Comparison of ENCODE assay signal across 1 mouse cellular context in the genomic region with DNA sequence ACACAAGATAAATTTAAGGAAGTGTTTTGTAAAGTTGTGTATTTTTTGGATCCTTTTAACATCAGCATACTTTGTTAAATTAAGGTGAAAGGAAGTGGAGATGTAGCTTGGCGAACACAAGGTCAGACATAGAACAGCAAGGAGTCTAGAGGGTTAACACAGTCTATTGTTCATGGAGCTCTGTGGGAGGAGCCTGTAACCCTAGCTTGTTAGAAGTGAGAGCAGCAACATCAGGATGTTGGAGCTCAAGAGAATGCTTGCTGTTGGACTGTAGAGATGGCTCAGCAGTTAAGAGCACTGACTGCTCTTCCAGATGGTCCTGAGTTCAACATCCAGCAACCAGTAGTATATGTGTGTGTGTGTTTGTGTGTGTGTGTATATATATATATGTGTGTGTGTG.
TF ChIP-seq lines count a peak whose summit lies in the region.

No protein-coding gene starts in this region.

TF ChIP-seq in MEL, 35 proteins besides CTCF, POLR2A, EP300 and RAD21 (continued from another document):
- TF ChIP-seq ZKSCAN1 (IDR thresholded peaks at IDR 0.05; ENCODE audit: low read depth, low read length) (no peak), GATA1 (IDR thresholded peaks at IDR 0.05; ENCODE audit: low read depth, low read length) (no peak), MAX (IDR thresholded peaks at IDR 0.05; ENCODE audit: low read length) (no peak), USF1 (IDR thresholded peaks at IDR 0.05; ENCODE audit: low read depth, low read length) (no peak), UBTF (IDR thresholded peaks at IDR 0.05; ENCODE audit: borderline replicate concordance, insufficient read depth, low read depth, low read length) (no peak), MYB (IDR thresholded peaks at IDR 0.05; ENCODE audit: low read depth, low read length) (no peak), ZMIZ1 (IDR thresholded peaks at IDR 0.05; ENCODE audit: low read depth, low read length) (no peak), SMC3 (IDR thresholded peaks at IDR 0.05; ENCODE audit: low read depth, low read length) (no peak), MYC (IDR thresholded peaks at IDR 0.05; ENCODE audit: low read depth, low read length) (no peak), JUND (IDR thresholded peaks at IDR 0.05; ENCODE audit: low read depth, low read length) (no peak), ZC3H11A (IDR thresholded peaks at IDR 0.05; ENCODE audit: low read depth, low read length) (no peak)
